Mouse (Mus musculus): ENCODE data around the gene Pacrg. TPM values are rescaled to one million over a fixed set of nuclear protein-coding genes. Genes with fewer than 3 reads are reported as not detected.

Gene Pacrg
- total RNA-seq, 2 experiments from 2014 or later, result 10.6 to 13.6 TPM

DNA sequence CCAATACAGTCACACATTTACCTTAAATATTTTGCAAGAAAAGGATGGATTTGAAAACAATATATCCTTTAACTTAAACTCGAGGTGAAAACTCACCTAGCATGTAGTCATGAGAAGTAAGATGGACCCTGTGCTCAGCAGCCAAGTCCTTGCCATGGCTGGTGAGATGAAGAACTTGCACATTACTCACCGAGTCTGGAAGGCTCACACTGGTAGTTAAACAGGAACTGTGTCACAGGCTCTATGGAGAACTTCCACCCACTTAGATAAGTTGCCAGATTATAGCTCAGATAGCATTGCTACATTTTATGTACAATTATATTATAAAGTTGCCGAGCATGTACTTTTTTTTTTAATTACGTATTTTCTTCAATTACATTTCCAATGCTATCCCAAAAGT lies 267.7 kb downstream of the Pacrg start:
- intact Hi-C loops (cut with DNase I), result no loop called here
- no peak for DNase-seq (ENCODE audit: extremely low spot score in 1 of 2, low spot score in 2 of 2)

GRCm38 (mm10) chr17:10569270-10569669 lies 270.8 kb downstream of the Pacrg start:
- DNase-seq (ENCODE audit: extremely low spot score in 1 of 2, low spot score in 2 of 2), result no peak
- intact Hi-C loops (cut with DNase I), result no loop called here

DNA sequence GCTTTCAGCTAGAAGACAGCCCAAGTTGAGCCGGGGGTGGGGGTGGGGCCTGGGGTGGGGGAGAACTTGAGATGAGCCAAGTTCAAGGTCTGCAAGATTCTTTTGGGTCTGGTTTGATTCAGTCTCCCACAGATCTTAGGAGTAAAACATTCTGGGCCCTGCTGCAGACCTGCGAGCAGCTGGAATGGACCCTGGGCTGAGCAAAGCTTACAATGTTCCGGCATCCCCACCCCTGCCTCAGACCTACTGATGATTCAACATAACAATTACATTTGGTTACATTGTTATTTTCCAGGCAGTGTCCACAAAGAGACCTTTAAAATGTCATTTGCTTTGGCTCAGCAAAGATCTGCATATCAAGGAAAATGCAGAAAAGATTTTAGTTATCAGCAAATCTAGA lies 272.7 kb downstream of the Pacrg start:
- no peak for DNase-seq (ENCODE audit: extremely low spot score in 1 of 2, low spot score in 2 of 2)
- intact Hi-C loops (cut with DNase I), result no loop called here

DNA sequence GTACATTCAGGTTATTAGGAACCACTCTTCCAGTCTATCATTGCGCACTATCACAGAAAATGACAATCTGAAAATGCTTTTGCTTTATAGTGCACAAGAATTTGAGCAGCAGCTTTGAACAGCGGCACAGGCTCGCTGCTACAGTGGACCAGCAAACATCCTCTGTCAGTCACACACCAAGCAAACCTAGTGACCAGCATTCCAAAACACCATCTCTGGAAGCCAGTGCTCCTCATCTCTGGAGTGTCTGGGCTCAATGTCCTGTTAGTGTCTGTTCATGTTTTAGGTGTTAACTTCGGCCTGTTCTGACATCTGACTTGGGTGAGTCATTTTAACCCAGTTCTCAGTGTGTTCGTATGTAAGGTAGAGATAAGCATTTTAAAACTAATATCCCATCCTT lies 275.9 kb downstream of the Pacrg start:
- intact Hi-C loops (cut with DNase I), result no loop called here
- DNase-seq (ENCODE audit: extremely low spot score in 1 of 2, low spot score in 2 of 2), result no peak

GRCm38 (mm10) chr17:10562871-10563270 lies 277.2 kb downstream of the Pacrg start:
- intact Hi-C loops (cut with DNase I), result no loop called here
- DNase-seq (ENCODE audit: extremely low spot score in 1 of 2, low spot score in 2 of 2), result no peak

DNA sequence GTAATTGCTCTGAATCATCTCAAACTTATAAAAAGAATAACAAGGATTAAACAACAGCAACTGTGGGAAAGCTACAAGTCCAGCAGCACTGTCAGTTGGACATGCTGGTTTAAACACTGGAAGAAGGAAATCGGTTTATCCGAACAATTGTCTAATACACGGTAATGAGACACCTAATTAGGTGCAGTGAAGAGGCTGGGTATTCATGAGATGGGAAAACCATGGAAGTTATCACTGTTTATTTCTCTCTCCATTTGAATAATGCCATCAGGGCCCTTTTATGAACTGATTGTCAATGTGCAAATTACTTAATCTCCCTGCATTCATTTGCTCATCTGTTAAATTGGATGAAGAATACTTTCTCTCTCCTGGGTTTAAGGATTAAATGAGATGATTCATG lies 280.1 kb downstream of the Pacrg start:
- intact Hi-C loops (cut with DNase I), result no loop called here
- no peak for DNase-seq (ENCODE audit: extremely low spot score in 1 of 2, low spot score in 2 of 2)

- intact Hi-C loops (cut with DNase I), result no loop called here
- no peak for DNase-seq (ENCODE audit: extremely low spot score in 1 of 2, low spot score in 2 of 2)
Measured at GRCm38 (mm10) chr17:10558671-10559070, 281.4 kb downstream of the Pacrg start.

- intact Hi-C loops (cut with DNase I), result no loop called here
- DNase-seq (ENCODE audit: extremely low spot score in 1 of 2, low spot score in 2 of 2), result no peak
Measured at GRCm38 (mm10) chr17:10552295-10553056, 287.6 kb downstream of the Pacrg start.

DNA sequence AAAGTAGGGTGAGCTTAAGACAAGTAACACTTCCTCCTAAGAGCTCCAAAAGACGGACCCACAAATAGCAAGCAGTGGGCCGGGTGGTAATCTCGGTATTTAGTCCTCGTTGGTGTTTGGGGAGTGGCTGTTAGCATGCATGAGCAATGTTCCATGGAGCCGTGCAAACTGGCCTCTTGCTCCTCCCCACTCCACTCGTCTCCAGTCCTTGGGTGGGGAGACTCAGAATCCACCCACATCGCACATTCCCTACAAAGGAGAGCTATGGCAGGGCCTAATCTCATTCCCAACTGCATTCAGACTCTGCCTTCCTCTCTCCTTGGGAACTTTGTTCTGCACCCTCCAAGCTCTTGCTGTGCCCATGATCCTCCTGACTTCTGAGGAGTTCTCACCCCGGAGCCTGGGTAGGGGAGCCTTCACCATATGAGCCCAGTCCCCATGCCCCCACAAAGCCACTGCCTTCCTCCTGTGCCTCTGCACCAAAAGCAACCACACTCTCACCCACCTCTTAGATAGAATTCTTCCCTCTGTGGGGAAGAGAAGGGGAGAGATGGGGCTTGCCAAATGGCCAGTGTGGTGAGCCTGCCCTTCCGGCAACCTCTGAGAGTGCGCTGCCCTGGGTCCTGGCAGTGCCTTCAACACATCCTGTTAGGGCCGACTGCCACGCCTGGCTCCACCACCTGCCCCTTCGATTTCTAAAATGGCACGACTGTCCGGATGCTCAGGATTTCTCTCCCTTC lies 289.2 kb downstream of the Pacrg start:
- DNase-seq (ENCODE audit: extremely low spot score in 1 of 2, low spot score in 2 of 2), result no peak
- intact Hi-C loops (cut with DNase I), result no loop called here

GRCm38 (mm10) chr17:10549825-10550224 lies 290.3 kb downstream of the Pacrg start:
- intact Hi-C loops (cut with DNase I), result no loop called here
- DNase-seq (ENCODE audit: extremely low spot score in 1 of 2, low spot score in 2 of 2), result no peak

- DNase-seq (ENCODE audit: extremely low spot score in 1 of 2, low spot score in 2 of 2), result no peak
- intact Hi-C loops (cut with DNase I), result no loop called here
Measured at GRCm38 (mm10) chr17:10548969-10549368, 291.1 kb downstream of the Pacrg start.

GRCm38 (mm10) chr17:10540772-10541171 lies 299.3 kb downstream of the Pacrg start:
- intact Hi-C loops (cut with DNase I), result no loop called here
- DNase-seq (ENCODE audit: extremely low spot score in 1 of 2, low spot score in 2 of 2), result no peak

DNA sequence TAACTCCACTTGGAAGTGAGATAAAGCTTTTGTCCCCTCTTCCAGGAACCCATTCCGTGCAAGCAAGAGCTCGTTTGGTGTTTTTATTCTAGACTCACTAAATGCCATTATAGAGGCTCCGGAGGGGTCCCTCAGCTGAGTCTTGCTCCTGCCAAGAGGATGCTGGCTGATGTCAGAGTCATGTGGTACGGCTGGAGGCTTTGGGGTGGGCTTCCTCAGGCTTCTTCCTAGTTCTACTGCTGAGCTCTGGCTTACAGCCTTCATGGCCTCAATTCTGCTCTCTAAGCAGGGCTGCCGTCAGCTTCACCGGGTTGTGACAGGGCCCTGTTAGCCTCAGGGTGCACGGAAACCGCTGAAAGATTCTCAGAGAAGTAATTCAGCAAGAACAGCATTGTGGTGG lies 305.9 kb downstream of the Pacrg start:
- peak in 1 of 2 experiments; percentile 25 for DNase-seq (ENCODE audit: extremely low spot score in 1 of 2, low spot score in 2 of 2)
- intact Hi-C loops (cut with DNase I), result loop anchor here (5.0 kb wide), 1 partner anchor 193 kb away; no protein-coding TSS in a partner anchor

DNA sequence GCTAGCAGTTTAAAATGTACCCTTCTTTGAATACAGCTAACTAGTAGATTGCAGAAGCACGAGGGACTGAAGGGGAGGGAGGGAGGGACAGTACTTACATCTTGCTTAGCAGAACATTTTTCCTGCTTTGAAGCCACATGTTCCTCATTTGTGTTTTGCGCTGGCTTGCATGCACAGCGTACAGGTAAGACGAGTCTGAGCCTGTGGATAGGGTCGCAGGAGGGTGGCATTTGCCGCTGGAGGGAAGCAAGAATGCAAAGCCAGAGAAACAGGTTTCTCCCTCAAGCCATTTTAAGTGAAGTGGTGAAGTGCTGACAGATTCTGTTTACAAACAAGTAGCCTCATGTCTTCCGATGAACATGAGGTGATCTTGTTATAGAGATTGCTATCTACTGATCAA lies 306.6 kb downstream of the Pacrg start:
- intact Hi-C loops (cut with DNase I), result loop anchor here (5.0 kb wide), 1 partner anchor 194 kb away; no protein-coding TSS in a partner anchor
- no peak for DNase-seq (ENCODE audit: extremely low spot score in 1 of 2, low spot score in 2 of 2)

DNA sequence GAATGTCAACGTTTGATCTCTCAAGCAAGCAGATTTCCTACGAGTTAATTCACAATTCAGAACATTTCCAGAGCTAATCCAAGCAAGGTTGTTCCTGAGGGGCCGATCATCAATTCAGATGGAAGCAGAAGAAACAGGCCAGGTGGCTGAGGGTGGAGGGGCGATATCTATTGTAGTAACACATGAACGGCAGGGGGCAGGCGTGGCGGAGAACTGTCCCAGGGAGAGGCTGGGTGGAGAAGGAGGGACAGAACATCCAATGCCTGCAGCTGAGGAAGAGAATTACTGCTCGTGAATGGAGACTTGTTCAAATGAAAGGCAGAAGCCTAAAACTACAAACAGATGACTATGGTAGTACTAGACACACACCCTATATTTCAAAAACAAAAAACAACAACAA lies 309.1 kb downstream of the Pacrg start:
- DNase-seq (ENCODE audit: extremely low spot score in 1 of 2, low spot score in 2 of 2), result peak in 1 of 2 experiments; percentile 56
- intact Hi-C loops (cut with DNase I), result loop anchor here (5.0 kb wide), 1 partner anchor 196 kb away; no protein-coding TSS in a partner anchor

DNA sequence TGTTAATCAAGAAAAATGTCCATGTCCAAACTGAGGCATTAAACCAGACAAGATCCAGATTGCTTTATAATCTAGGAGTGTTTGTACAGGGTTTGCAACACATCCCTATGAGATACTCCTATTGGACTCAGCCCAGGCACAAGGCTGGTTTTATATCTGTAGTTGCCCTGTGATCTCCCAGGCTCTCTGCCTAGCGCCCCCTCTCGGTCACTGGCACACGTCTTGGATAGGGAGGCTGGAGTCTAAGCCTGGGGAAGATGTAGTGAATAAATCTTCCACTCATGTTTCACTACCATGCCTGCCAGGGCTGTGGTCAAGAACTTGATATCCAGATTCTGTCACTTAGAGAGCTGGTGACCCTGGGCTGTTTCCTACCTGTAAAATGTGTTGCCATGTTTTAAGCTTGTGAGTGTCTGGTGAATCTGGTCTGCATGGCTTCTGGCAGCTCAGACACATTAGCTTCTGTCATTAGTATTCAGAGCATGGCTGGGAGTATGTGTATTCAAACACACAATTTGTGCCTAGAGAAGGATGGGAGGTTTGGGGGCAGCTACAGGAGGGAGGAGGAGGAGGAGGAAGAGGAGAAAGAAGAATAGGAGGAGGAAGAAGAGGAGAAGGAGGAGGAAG lies 310.7 kb downstream of the Pacrg start:
- intact Hi-C loops (cut with DNase I), result no loop called here
- peak in 1 of 2 experiments; percentile 33 for DNase-seq (ENCODE audit: extremely low spot score in 1 of 2, low spot score in 2 of 2)

DNA sequence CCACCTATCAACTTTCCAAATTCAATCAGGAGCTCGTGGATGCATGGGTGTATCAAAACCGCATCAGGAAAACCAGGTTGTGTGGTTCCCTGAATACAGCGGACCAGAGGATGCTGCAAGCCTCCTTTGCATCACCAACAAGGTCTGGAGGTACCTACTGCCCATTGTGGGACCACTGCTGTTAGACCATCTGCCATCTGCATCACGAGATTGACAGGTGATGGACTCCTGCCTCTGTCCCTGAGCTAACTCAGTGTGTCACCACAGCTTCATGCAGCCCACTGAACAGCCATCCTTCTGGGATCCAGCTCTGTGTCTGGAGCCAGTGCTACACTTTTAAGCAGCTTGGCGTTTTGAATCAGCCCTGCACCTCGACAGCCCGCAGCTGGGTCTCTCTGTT lies 318.8 kb downstream of the Pacrg start:
- intact Hi-C loops (cut with DNase I), result no loop called here
- no peak for DNase-seq (ENCODE audit: extremely low spot score in 1 of 2, low spot score in 2 of 2)

- DNase-seq (ENCODE audit: extremely low spot score in 1 of 2, low spot score in 2 of 2), result no peak
- intact Hi-C loops (cut with DNase I), result loop anchor here (10.0 kb wide), 1 partner anchor 215 kb away; no protein-coding TSS in a partner anchor
Measured at GRCm38 (mm10) chr17:10519506-10520155, 320.5 kb downstream of the Pacrg start.

- no peak for DNase-seq (ENCODE audit: extremely low spot score in 1 of 2, low spot score in 2 of 2)
- intact Hi-C loops (cut with DNase I), result loop anchor here (10.0 kb wide), 1 partner anchor 220 kb away; no protein-coding TSS in a partner anchor
Measured at GRCm38 (mm10) chr17:10514812-10515211, 325.3 kb downstream of the Pacrg start.

Measured in left cerebral cortex, postnatal 10 days (tissue).